8 mouse cellular contexts compared by ENCODE assay signal in the genomic region with DNA sequence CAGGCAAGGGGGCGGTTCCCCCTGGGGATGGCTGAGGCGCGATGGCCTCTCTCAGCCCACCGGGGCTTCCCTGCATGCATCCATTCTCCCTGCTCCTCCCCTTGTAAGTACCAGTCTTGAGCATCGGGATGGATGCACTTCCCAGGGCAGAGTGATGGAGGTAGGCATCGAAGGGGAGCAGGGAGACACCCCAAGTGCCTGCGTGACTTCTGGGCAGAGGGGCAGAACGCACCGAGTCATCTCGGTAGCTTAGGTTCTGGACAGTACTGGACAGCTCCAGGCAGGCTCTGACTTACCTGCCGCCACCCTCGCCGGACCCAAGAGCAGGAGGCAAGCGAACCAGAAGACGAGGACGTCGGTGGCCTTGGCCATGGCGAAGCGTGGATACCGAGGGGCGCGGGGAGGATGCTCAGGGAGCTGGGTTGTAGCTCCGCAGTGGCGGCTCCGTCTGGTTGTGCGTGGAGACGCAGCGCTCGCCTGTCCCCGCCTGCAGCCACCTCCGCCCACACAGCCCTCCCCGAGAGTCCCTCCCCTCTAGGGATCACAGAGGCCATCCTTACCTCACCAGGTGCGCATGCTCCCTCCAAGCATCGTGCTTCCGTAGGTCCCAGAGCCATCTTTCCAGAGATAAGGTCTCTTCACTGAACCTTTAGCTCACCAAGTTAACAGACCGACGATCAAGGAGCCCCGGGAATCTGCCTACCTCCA. TPM values are rescaled to one million over a fixed set of nuclear protein-coding genes. Genes with fewer than 3 reads are reported as not detected.
A peak's percentile ranks its signal among the peaks of the same experiment; 100 is the strongest.
DNase-seq lines count a peak whose midpoint lies in the region; ATAC-seq and TF ChIP-seq lines count a peak whose summit lies in the region.

Tmem130 (minus strand) TSS at position 658 of the 708 bp plus-strand sequence.

- no peaks in the 10 kb centered on the region for H3K36me3 ChIP-seq in E14TG2a.4 (ENCODE audit: insufficient read depth, low read length)
- H3K36me3 ChIP-seq in embryonic facial prominence, embryonic 11.5 days (replicated peaks; ENCODE audit: control insufficient read depth, insufficient read depth, low read depth, low read length): no peaks in the 10 kb centered on the region
- H3K36me3 ChIP-seq in intestine, embryonic 15.5 days: no peaks in the 10 kb centered on the region
- no peaks in the 10 kb centered on the region for H3K36me3 ChIP-seq in neural tube, embryonic 14.5 days (ENCODE audit: control insufficient read depth, insufficient read depth, low read length)

- peak within 1 kb of the TSS; percentile 51 for H3K4me2 ChIP-seq in embryonic facial prominence, embryonic 11.5 days (ENCODE audit: low read depth, low read length)
- H3K4me2 ChIP-seq in intestine, embryonic 15.5 days (replicated peaks): peak within 1 kb of the TSS; percentile 64
- peak within 1 kb of the TSS; percentile 42 for H3K4me2 ChIP-seq in neural tube, embryonic 14.5 days (ENCODE audit: low read depth, low read length)

- no peak within 1 kb of the TSS for H3K27ac ChIP-seq in embryonic facial prominence, embryonic 11.5 days (replicated peaks; ENCODE audit: low read depth, low read length)
- no peak within 1 kb of the TSS for H3K27ac ChIP-seq in intestine, embryonic 15.5 days
- H3K27ac ChIP-seq in neural tube, embryonic 14.5 days (ENCODE audit: low read depth, low read length): peak within 1 kb of the TSS; percentile 78

- DNase-seq in adrenal gland, adult 8-10 months: no peak
- DNase-seq in embryonic facial prominence, embryonic 11.5 days (ENCODE audit: low spot score): peak; percentile 30
- peak; percentile 63 for DNase-seq in left cerebral cortex, postnatal 4 days
- DNase-seq in Muller cell, postnatal 12 days (ENCODE audit: inconsistent ontology term): no peak
- no peak for DNase-seq in spleen, adult 18-20 months

- peak within 1 kb of the TSS; percentile 25; the same call in 1 of the 2 replicates for H3K9ac ChIP-seq in embryonic facial prominence, embryonic 11.5 days (replicated peaks; ENCODE audit: low read length)
- no peak within 1 kb of the TSS for H3K9ac ChIP-seq in intestine, embryonic 15.5 days
- H3K9ac ChIP-seq in neural tube, embryonic 14.5 days (replicated peaks; ENCODE audit: low read depth, low read length): peak within 1 kb of the TSS; percentile 62

- intact Hi-C loops in left cerebral cortex, postnatal 4 days (cut with DNase I): no loop called here

- peaks cover 48% of the 10 kb centered on the region for H3K4me1 ChIP-seq in E14TG2a.4 (replicated peaks; ENCODE audit: low read depth, low read length)
- H3K4me1 ChIP-seq in embryonic facial prominence, embryonic 11.5 days (ENCODE audit: control insufficient read depth, insufficient read depth, low read length): no peaks in the 10 kb centered on the region; the same call in 1 of the 2 replicates
- H3K4me1 ChIP-seq in intestine, embryonic 15.5 days (replicated peaks): peaks cover 7% of the 10 kb centered on the region; the same call in 1 of the 2 replicates
- peaks cover 11% of the 10 kb centered on the region; the same call in 1 of the 2 replicates for H3K4me1 ChIP-seq in neural tube, embryonic 14.5 days (ENCODE audit: control insufficient read depth, insufficient read depth, low read length)

- H3K4me3 ChIP-seq in E14TG2a.4 (replicated peaks; ENCODE audit: low read length): peak within 1 kb of the TSS; percentile 82
- H3K4me3 ChIP-seq in embryonic facial prominence, embryonic 11.5 days (ENCODE audit: low read depth, low read length): peak within 1 kb of the TSS; percentile 28
- peak within 1 kb of the TSS; percentile 30 for H3K4me3 ChIP-seq in intestine, embryonic 15.5 days (replicated peaks)
- peak within 1 kb of the TSS; percentile 53 for H3K4me3 ChIP-seq in neural tube, embryonic 14.5 days (ENCODE audit: low read depth, low read length)

- ATAC-seq in embryonic facial prominence, embryonic 11.5 days (replicated peaks; ENCODE audit: insufficient number of reproducible peaks, low FRiP score, low TSS enrichment, low read depth): peak; percentile 45; the same call in 1 of the 2 replicates
- peak; percentile 67 for ATAC-seq in intestine, embryonic 15.5 days
- ATAC-seq in neural tube, embryonic 14.5 days (ENCODE audit: low read depth): peak; percentile 86

- under 1% methylated on average over 37 of the region's 38 CpGs for WGBS in embryonic facial prominence, embryonic 11.5 days
- WGBS in intestine, embryonic 15.5 days: 1% methylated on average over 38 of the region's 38 CpGs
- WGBS in neural tube, embryonic 14.5 days: under 1% methylated on average over 38 of the region's 38 CpGs

- peaks cover 38% of the 10 kb centered on the region for H3K27me3 ChIP-seq in E14TG2a.4 (ENCODE audit: insufficient read depth, low read length)
- H3K27me3 ChIP-seq in embryonic facial prominence, embryonic 11.5 days (ENCODE audit: control insufficient read depth, insufficient read depth, low read length): peaks cover 13% of the 10 kb centered on the region
- peaks cover 12% of the 10 kb centered on the region for H3K27me3 ChIP-seq in intestine, embryonic 15.5 days (replicated peaks)
- no peaks in the 10 kb centered on the region for H3K27me3 ChIP-seq in neural tube, embryonic 14.5 days (ENCODE audit: control insufficient read depth, insufficient read depth, low read length)

- H3K9me3 ChIP-seq in E14TG2a.4 (ENCODE audit: low read length): no peaks in the 10 kb centered on the region
- no peaks in the 10 kb centered on the region for H3K9me3 ChIP-seq in embryonic facial prominence, embryonic 11.5 days (replicated peaks; ENCODE audit: control insufficient read depth, low read length)
- H3K9me3 ChIP-seq in intestine, embryonic 15.5 days: no peaks in the 10 kb centered on the region
- no peaks in the 10 kb centered on the region for H3K9me3 ChIP-seq in neural tube, embryonic 14.5 days (ENCODE audit: control insufficient read depth, low read length)

- TF ChIP-seq CTCF in E14TG2a.4 (conservative IDR thresholded peaks at IDR 0.05; ENCODE audit: low read length): no peak

RNA-seq across cellular contexts. Expression of gene Tmem130, which starts in this region (rescaled TPM):
- 10 to 100 TPM; 41.5 to 59.8 (median 46.7) TPM for total RNA-seq in adrenal gland, adult 8-10 months (2022)
- 3.0 and 4.2 TPM in 2 replicates for polyA plus RNA-seq in embryonic facial prominence, embryonic 11.5 days (2014; fragmentation: Nextera tagmentation; extraction: Ambion mirVana)
- 3.4 and 4.6 TPM in 2 replicates for polyA plus RNA-seq in intestine, embryonic 15.5 days (2015; fragmentation: Nextera tagmentation; extraction: Ambion mirVana)
- total RNA-seq in left cerebral cortex, postnatal 4 days (2021): 100 to 1,000 TPM; 183 to 239 TPM
- 310 and 384 TPM in 2 replicates for polyA plus RNA-seq in neural tube, embryonic 14.5 days (2014; fragmentation: Nextera tagmentation; extraction: Ambion mirVana)

Comparison
In these comparisons a context has a peak if more than half of its experiments do, and no peak if none do; other contexts are left out.
1. RNA of gene Tmem130 (polyA plus RNA-seq): 310 to 384 TPM in neural tube, embryonic 14.5 days; 3.4 to 4.6 TPM in intestine, embryonic 15.5 days and 3.0 to 4.2 TPM in embryonic facial prominence, embryonic 11.5 days; every median in the first group is over 10 times any median in the second.
2. H3K4me3 ChIP-seq: peak in every context shown above with its lines; median percentile 82 in E14TG2a.4; 53 in neural tube, embryonic 14.5 days; 30 in intestine, embryonic 15.5 days; 28 in embryonic facial prominence, embryonic 11.5 days.
3. DNase-seq: peak in embryonic facial prominence, embryonic 11.5 days (single experiment) and left cerebral cortex, postnatal 4 days (single experiment); none in adrenal gland, adult 8-10 months (single experiment), Muller cell, postnatal 12 days (single experiment) and spleen, adult 18-20 months (0 of 2).
4. Peak in every context shown above with its lines, with median percentiles within 50 percentile points of each other: ATAC-seq and H3K4me2 ChIP-seq.